Mouse (Mus musculus) midbrain, embryonic 16.5 days (tissue): Measurements from ENCODE around the gene Bahd1. TPM values are rescaled to one million over a fixed set of nuclear protein-coding genes. Genes with fewer than 3 reads are reported as not detected.

Experiments
- ATAC-seq: fragments of 200-750 bp; cut with Nextera tagmentation; 2 replicates; pipeline ENCODE4 v1.8.0; 2017; ENCODE audit warnings: moderate TSS enrichment
- H3K27ac ChIP-seq: fragments of 300-500 bp; sonication (generic); 2 replicates; pipeline ENCODE4 v1.5.1; 2014; ENCODE audit warnings: mild to moderate bottlenecking, low read length, mixed read lengths
- H3K27me3 ChIP-seq: fragments of 300-500 bp; sonication (generic); 2 replicates; pipeline ENCODE4 v1.6.1; 2014; ENCODE audit warnings: low read depth, low read length, mixed read lengths; ENCODE audit not compliant: control insufficient read depth, insufficient read depth
- H3K36me3 ChIP-seq: fragments of 300-500 bp; sonication (generic); 2 replicates; pipeline ENCODE4 v1.6.1; 2014; ENCODE audit warnings: mild to moderate bottlenecking, low read length, moderate library complexity, mixed read lengths; ENCODE audit not compliant: control insufficient read depth, insufficient read depth
- H3K4me1 ChIP-seq: fragments of 300-500 bp; sonication (generic); 2 replicates; pipeline ENCODE4 v1.6.1; 2014; ENCODE audit warnings: mild to moderate bottlenecking, low read length, mixed read lengths; ENCODE audit not compliant: control insufficient read depth, insufficient read depth
- H3K4me2 ChIP-seq: fragments of 300-500 bp; sonication (generic); 2 replicates; pipeline ENCODE4 v1.6.1; 2014; ENCODE audit warnings: mild to moderate bottlenecking, low read length, mixed read lengths
- H3K4me3 ChIP-seq: fragments of 300-500 bp; sonication (generic); 2 replicates; pipeline ENCODE4 v1.5.1; 2014; ENCODE audit warnings: low read depth, mild to moderate bottlenecking, low read length, moderate library complexity, mixed read lengths
- H3K9ac ChIP-seq: fragments of 300-500 bp; sonication (generic); 2 replicates; pipeline ENCODE4 v1.6.1; 2014; ENCODE audit warnings: low read depth, low read length, mixed read lengths
- H3K9me3 ChIP-seq: fragments of 300-500 bp; sonication (generic); replicated peaks from 2 replicates; pipeline ENCODE4 v1.6.1; 2014; ENCODE audit warnings: mild to moderate bottlenecking, low read length, mixed read lengths; ENCODE audit not compliant: control insufficient read depth, poor library complexity, severe bottlenecking
- WGBS: fragments of 180-500 bp; shearing (Covaris S2); extraction: QIAGEN DNeasy Blood & Tissue Kit; methylation state at CpG from one replicate; pipeline ENCODE4 v1.1.7; 2014; 5-methylcytosine and 5-hydroxymethylcytosine counted together
- polyA plus RNA-seq: library from polyadenylated mRNA; unstranded; fragments of >200 nt; fragmentation: Nextera tagmentation; extraction: Ambion mirVana; gene quantifications from 2 replicates; pipeline ENCODE4 v1.2.1, GENCODE M21; 2015

The Bahd1 gene
- polyA plus RNA-seq, 1 experiment from 2014 or later: 6.9 TPM

DNA sequence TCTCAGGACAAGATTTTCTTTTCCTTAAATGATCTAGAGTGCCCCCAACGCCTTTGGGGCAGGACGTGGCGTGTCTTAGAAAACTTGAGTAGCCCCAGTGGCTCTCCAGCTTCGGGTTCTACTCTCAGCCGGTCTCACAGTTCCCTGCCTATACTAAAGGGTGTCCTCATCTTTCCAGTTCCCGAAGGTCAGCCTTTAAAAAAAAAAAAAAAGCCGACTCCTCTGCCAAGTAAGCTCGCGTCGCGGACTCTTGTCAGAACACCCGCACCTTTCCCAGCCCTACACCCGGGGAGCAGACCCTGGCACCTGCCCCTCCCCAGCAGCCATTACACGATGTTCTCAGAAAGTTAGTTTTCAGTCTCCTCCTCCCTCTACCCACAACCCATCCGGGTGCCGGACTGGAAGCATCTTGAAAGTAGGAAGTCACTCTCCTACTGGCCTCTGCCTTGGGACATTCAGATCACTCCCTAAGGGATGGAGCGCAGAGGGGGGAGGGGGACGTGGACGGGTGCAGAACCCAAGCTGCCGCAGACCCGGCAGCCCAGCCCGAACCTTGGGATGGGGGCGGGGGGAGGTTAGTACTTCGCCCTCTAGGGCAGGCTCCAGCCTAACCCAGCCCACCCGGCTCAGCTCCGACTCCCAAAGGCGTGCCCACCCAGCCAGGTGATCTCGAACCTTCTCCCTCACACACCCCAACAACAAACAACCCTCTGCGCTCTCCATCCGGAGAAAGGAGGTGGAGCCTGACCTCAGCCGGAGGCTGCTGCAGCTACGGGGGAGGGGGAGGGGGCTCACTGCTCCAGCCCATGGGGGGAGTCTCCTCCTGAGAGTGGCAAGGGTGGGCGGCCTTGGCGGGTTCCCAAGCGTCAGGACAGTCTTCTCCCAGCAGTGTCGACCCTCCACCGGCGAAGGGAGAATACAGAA is 3.9 kb upstream of the Bahd1 start:
- peak overlapping the region; percentile 82 for H3K4me2 ChIP-seq
- peaks cover 19% of the 10 kb centered on the region for H3K4me1 ChIP-seq
- H3K27ac ChIP-seq: no peak overlapping the region
- 1% methylated on average over 37 of the region's 38 CpGs for WGBS
- H3K27me3 ChIP-seq: peaks cover 60% of the 10 kb centered on the region
- H3K36me3 ChIP-seq: no peaks in the 10 kb centered on the region
- peak overlapping the region; percentile 39 for H3K4me3 ChIP-seq
- no peak for ATAC-seq
- H3K9ac ChIP-seq: peak overlapping the region; percentile 59
- no peaks in the 10 kb centered on the region for H3K9me3 ChIP-seq

GRCm38 (mm10) chr2:118896914-118897291 is 3.3 kb upstream of the Bahd1 start:
- Histone ChIP-seq H3K9me3 (no peaks in the 10 kb centered on the region), H3K4me3 (peak overlapping the region; percentile 39), H3K27ac (no peak overlapping the region), H3K27me3 (peaks cover 60% of the 10 kb centered on the region), H3K4me1 (peaks cover 19% of the 10 kb centered on the region), H3K36me3 (no peaks in the 10 kb centered on the region), H3K4me2 (peak overlapping the region; percentile 82), H3K9ac (peak overlapping the region; percentile 59)
- ATAC-seq: no peak
- 0% methylated on average over 13 of the region's 13 CpGs for WGBS

GRCm38 (mm10) chr2:118897392-118897791 is 2.8 kb upstream of the Bahd1 start:
- H3K4me1 ChIP-seq: peaks cover 19% of the 10 kb centered on the region
- WGBS: 3% methylated on average over 7 of the region's 7 CpGs
- H3K9ac ChIP-seq: no peak overlapping the region
- peak overlapping the region; percentile 39; the same call in 1 of the 2 replicates for H3K4me3 ChIP-seq
- H3K9me3 ChIP-seq: no peaks in the 10 kb centered on the region
- no peak overlapping the region for H3K27ac ChIP-seq
- H3K27me3 ChIP-seq: peaks cover 60% of the 10 kb centered on the region
- ATAC-seq: no peak
- H3K36me3 ChIP-seq: no peaks in the 10 kb centered on the region
- peak overlapping the region; percentile 82 for H3K4me2 ChIP-seq

GRCm38 (mm10) chr2:118897808-118898207 is 2.4 kb upstream of the Bahd1 start:
- Histone ChIP-seq H3K4me3 (no peak overlapping the region), H3K9ac (no peak overlapping the region), H3K4me1 (peaks cover 19% of the 10 kb centered on the region), H3K36me3 (no peaks in the 10 kb centered on the region), H3K27me3 (peaks cover 60% of the 10 kb centered on the region), H3K4me2 (no peak overlapping the region), H3K27ac (no peak overlapping the region), H3K9me3 (no peaks in the 10 kb centered on the region)
- no peak for ATAC-seq
- WGBS: 2% methylated on average over 11 of the region's 11 CpGs

- Histone ChIP-seq H3K36me3 (no peaks in the 10 kb centered on the region), H3K4me3 (no peak overlapping the region), H3K4me2 (no peak overlapping the region), H3K27me3 (peaks cover 54% of the 10 kb centered on the region), H3K4me1 (peaks cover 26% of the 10 kb centered on the region), H3K9me3 (no peaks in the 10 kb centered on the region), H3K9ac (no peak overlapping the region), H3K27ac (no peak overlapping the region)
- WGBS: 7% methylated on average over 4 of the region's 4 CpGs
- no peak for ATAC-seq
These were observed 1.4 kb upstream of the Bahd1 start for GRCm38 (mm10) chr2:118898771-118899170.

GRCm38 (mm10) chr2:118899306-118899705 is 871 bp upstream of the Bahd1 start:
- Histone ChIP-seq H3K4me1 (peaks cover 32% of the 10 kb centered on the region), H3K9ac (no peak overlapping the region), H3K9me3 (no peaks in the 10 kb centered on the region), H3K27me3 (peaks cover 49% of the 10 kb centered on the region), H3K4me2 (no peak overlapping the region), H3K36me3 (no peaks in the 10 kb centered on the region), H3K27ac (no peak overlapping the region), H3K4me3 (no peak overlapping the region)
- WGBS: 8% methylated on average over 7 of the region's 7 CpGs
- ATAC-seq: no peak

- Histone ChIP-seq H3K4me2 (peak overlapping the region; percentile 95), H3K36me3 (no peaks in the 10 kb centered on the region), H3K9me3 (no peaks in the 10 kb centered on the region), H3K4me1 (peaks cover 47% of the 10 kb centered on the region), H3K27me3 (peaks cover 37% of the 10 kb centered on the region), H3K27ac (no peak overlapping the region), H3K4me3 (peak overlapping the region; percentile 97), H3K9ac (peak overlapping the region; percentile 95)
- peak; percentile 10 for ATAC-seq
- 0% methylated on average over 11 of the region's 11 CpGs for WGBS
These were observed 606 bp downstream of the Bahd1 start for GRCm38 (mm10) chr2:118900826-118901140.

GRCm38 (mm10) chr2:118901175-118902031 is 1.2 kb downstream of the Bahd1 start:
- H3K27me3 ChIP-seq: peaks cover 32% of the 10 kb centered on the region
- H3K9ac ChIP-seq: peak overlapping the region; percentile 95
- peak overlapping the region; percentile 95 for H3K4me2 ChIP-seq
- no peaks in the 10 kb centered on the region for H3K9me3 ChIP-seq
- H3K27ac ChIP-seq: peak overlapping the region; percentile 88
- ATAC-seq: peak; percentile 90
- no peaks in the 10 kb centered on the region for H3K36me3 ChIP-seq
- H3K4me1 ChIP-seq: peaks cover 45% of the 10 kb centered on the region
- peak overlapping the region; percentile 97 for H3K4me3 ChIP-seq
- under 1% methylated on average over 57 of the region's 120 CpGs for WGBS
